Mouse (Mus musculus): ENCODE data around the gene Kif5c. TPM values are rescaled to one million over a fixed set of nuclear protein-coding genes. Genes with fewer than 3 reads are reported as not detected.

The Kif5c gene
- polyA plus RNA-seq, 1 experiment from 2014 or later: 224 TPM

- peaks cover 37% of the 10 kb centered on the region for H3K4me1 ChIP-seq (replicated peaks; ENCODE audit: control insufficient read depth, insufficient read depth, low read length)
- peaks cover 89% of the 10 kb centered on the region for H3K36me3 ChIP-seq (replicated peaks; ENCODE audit: control insufficient read depth, insufficient read depth)
- WGBS: 53% methylated on average over 16 of the region's 16 CpGs
- H3K4me2 ChIP-seq (replicated peaks): no peak overlapping the region
- H3K9ac ChIP-seq: no peak overlapping the region
- ATAC-seq (ENCODE audit: low FRiP score) (peak; percentile 42; the same call in 1 of the 2 replicates), DNase-seq (ENCODE audit: low spot score) (no peak)
- no peak overlapping the region for H3K4me3 ChIP-seq (replicated peaks; ENCODE audit: low read length)
- H3K27me3 ChIP-seq (ENCODE audit: control insufficient read depth, insufficient read depth, low read length): no peaks in the 10 kb centered on the region
- H3K9me3 ChIP-seq (ENCODE audit: control insufficient read depth, low read length): no peaks in the 10 kb centered on the region
- H3K27ac ChIP-seq: peak overlapping the region; percentile 74
Measured at GRCm38 (mm10) chr2:49741895-49742734, 123.0 kb downstream of the Kif5c start.

GRCm38 (mm10) chr2:49742919-49743318 lies 123.8 kb downstream of the Kif5c start:
- H3K36me3 ChIP-seq (replicated peaks; ENCODE audit: control insufficient read depth, insufficient read depth): peaks cover 92% of the 10 kb centered on the region
- H3K9ac ChIP-seq: no peak overlapping the region
- no peaks in the 10 kb centered on the region for H3K27me3 ChIP-seq (ENCODE audit: control insufficient read depth, insufficient read depth, low read length)
- H3K27ac ChIP-seq: peak overlapping the region; percentile 76
- no peak overlapping the region for H3K4me2 ChIP-seq (replicated peaks)
- H3K4me1 ChIP-seq (replicated peaks; ENCODE audit: control insufficient read depth, insufficient read depth, low read length): peaks cover 37% of the 10 kb centered on the region
- ATAC-seq (ENCODE audit: low FRiP score) (no peak), DNase-seq (ENCODE audit: low spot score) (no peak)
- no peak overlapping the region for H3K4me3 ChIP-seq (replicated peaks; ENCODE audit: low read length)
- 70% methylated on average over 4 of the region's 4 CpGs for WGBS
- H3K9me3 ChIP-seq (ENCODE audit: control insufficient read depth, low read length): no peaks in the 10 kb centered on the region

DNA sequence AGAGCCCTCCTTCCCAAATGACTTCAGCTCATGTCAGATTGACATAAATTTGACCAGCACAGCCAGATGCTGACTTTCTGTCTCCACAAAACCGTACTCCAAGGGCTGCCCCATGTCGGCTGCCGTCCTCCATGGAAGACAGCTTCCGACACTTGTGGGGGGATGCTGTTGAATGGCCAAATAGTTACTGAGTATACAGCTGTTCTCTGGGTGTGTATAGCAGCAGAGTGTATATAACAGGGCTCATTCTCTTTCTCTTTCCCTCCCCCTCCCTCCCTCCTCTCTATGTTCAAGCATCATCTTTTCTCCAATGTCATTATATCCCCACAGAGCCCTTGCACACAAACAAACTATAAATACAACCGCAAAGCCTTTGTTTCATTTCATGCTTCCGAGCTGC lies 124.7 kb downstream of the Kif5c start:
- 41% methylated on average over 6 of the region's 6 CpGs for WGBS
- H3K9me3 ChIP-seq (ENCODE audit: control insufficient read depth, low read length): no peaks in the 10 kb centered on the region
- H3K27ac ChIP-seq: peak overlapping the region; percentile 76
- no peaks in the 10 kb centered on the region for H3K27me3 ChIP-seq (ENCODE audit: control insufficient read depth, insufficient read depth, low read length)
- H3K4me2 ChIP-seq (replicated peaks): no peak overlapping the region
- peaks cover 37% of the 10 kb centered on the region for H3K4me1 ChIP-seq (replicated peaks; ENCODE audit: control insufficient read depth, insufficient read depth, low read length)
- H3K36me3 ChIP-seq (replicated peaks; ENCODE audit: control insufficient read depth, insufficient read depth): peaks cover 92% of the 10 kb centered on the region
- 0 out of 2 replicates have a peak overlapping the region, but pooled peaks have one; percentile 24 for H3K9ac ChIP-seq
- ATAC-seq (ENCODE audit: low FRiP score) (no peak), DNase-seq (ENCODE audit: low spot score) (no peak)
- no peak overlapping the region for H3K4me3 ChIP-seq (replicated peaks; ENCODE audit: low read length)

- Histone ChIP-seq H3K4me1 (replicated peaks; ENCODE audit: control insufficient read depth, insufficient read depth, low read length) (peaks cover 37% of the 10 kb centered on the region), H3K27me3 (ENCODE audit: control insufficient read depth, insufficient read depth, low read length) (no peaks in the 10 kb centered on the region), H3K9me3 (ENCODE audit: control insufficient read depth, low read length) (no peaks in the 10 kb centered on the region), H3K36me3 (replicated peaks; ENCODE audit: control insufficient read depth, insufficient read depth) (peaks cover 92% of the 10 kb centered on the region), H3K4me2 (replicated peaks) (no peak overlapping the region), H3K4me3 (replicated peaks; ENCODE audit: low read length) (no peak overlapping the region), H3K27ac (peak overlapping the region; percentile 76), H3K9ac (peak overlapping the region; percentile 24; the same call in 1 of the 2 replicates)
- no peak for DNase-seq (ENCODE audit: low spot score)
- WGBS: 64% methylated on average over 11 of the region's 11 CpGs
- no peak for ATAC-seq (ENCODE audit: low FRiP score)
Measured at GRCm38 (mm10) chr2:49744251-49745093, 125.4 kb downstream of the Kif5c start.

DNA sequence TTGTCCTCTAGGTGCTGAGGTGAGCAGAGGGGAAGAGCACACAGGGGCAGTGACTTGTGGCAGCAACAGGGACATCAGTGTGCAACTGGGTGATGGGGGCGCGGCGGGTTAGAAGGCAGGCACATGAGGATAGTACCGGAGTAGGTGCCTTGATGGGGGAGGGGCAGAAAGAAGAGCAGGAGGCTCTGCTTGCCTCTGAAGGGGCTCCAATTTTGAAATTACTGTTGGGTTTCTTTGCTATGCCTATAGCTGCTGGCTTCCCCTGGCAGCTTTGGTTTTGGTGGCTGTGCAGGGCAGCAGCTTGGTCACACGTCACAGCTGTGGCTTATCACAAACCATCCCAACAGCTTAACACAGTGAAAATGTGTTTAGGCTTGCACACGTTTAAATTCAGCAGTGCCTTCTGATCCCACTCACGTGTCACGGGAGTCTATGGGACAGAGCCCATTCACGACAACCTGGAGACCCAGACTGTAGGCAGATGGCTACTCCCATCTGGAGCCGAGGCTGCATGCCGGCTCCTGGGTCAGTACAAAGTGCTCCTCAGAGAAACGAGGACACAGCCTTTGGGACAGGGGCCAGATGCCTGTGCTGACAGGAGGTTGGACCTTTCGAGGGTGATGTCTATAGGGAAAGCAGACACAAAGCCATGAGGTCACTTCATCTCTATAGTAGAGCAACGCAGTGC lies 126.1 kb downstream of the Kif5c start:
- DNase-seq (ENCODE audit: low spot score) (no peak), ATAC-seq (ENCODE audit: low FRiP score) (0 out of 2 replicates have a peak, but pooled peaks have one; percentile 21)
- Histone ChIP-seq H3K4me3 (replicated peaks; ENCODE audit: low read length) (no peak overlapping the region), H3K9ac (no peak overlapping the region), H3K27me3 (ENCODE audit: control insufficient read depth, insufficient read depth, low read length) (no peaks in the 10 kb centered on the region), H3K36me3 (replicated peaks; ENCODE audit: control insufficient read depth, insufficient read depth) (peaks cover 96% of the 10 kb centered on the region), H3K9me3 (ENCODE audit: control insufficient read depth, low read length) (no peaks in the 10 kb centered on the region), H3K4me1 (replicated peaks; ENCODE audit: control insufficient read depth, insufficient read depth, low read length) (peaks cover 37% of the 10 kb centered on the region), H3K27ac (peak overlapping the region; percentile 11; the same call in 1 of the 2 replicates), H3K4me2 (replicated peaks) (no peak overlapping the region)
- 61% methylated on average over 14 of the region's 14 CpGs for WGBS

GRCm38 (mm10) chr2:49746947-49747346 lies 127.8 kb downstream of the Kif5c start:
- 88% methylated on average over 7 of the region's 7 CpGs for WGBS
- Histone ChIP-seq H3K27ac (no peak overlapping the region), H3K36me3 (replicated peaks; ENCODE audit: control insufficient read depth, insufficient read depth) (peaks cover 95% of the 10 kb centered on the region), H3K4me1 (replicated peaks; ENCODE audit: control insufficient read depth, insufficient read depth, low read length) (peaks cover 25% of the 10 kb centered on the region), H3K27me3 (ENCODE audit: control insufficient read depth, insufficient read depth, low read length) (no peaks in the 10 kb centered on the region), H3K4me3 (replicated peaks; ENCODE audit: low read length) (no peak overlapping the region), H3K9me3 (ENCODE audit: control insufficient read depth, low read length) (no peaks in the 10 kb centered on the region), H3K9ac (no peak overlapping the region), H3K4me2 (replicated peaks) (no peak overlapping the region)
- DNase-seq (ENCODE audit: low spot score) (no peak), ATAC-seq (ENCODE audit: low FRiP score) (no peak)

DNA sequence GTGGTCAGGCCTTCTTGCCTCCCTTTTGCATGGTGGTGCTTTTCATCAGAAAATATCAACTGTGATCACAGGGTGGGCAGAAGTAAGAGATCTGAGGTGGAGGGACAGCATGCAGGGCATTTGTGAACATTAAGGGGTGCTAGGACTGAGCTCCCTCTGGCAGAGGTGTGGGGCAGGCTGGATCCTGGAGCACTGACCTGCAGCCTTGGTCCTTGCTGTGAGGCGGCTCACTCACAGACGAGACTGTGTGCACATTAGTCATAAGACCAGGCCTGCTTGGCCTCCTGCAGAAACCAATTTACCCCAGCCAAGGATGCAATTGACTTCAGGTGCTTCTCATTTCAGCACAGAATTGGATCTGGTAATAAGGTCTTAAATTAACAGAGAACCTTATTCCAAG lies 128.6 kb downstream of the Kif5c start:
- no peaks in the 10 kb centered on the region for H3K27me3 ChIP-seq (ENCODE audit: control insufficient read depth, insufficient read depth, low read length)
- peak overlapping the region; percentile 39; the same call in 1 of the 2 replicates for H3K27ac ChIP-seq
- H3K4me1 ChIP-seq (replicated peaks; ENCODE audit: control insufficient read depth, insufficient read depth, low read length): peaks cover 19% of the 10 kb centered on the region
- no peak overlapping the region for H3K4me3 ChIP-seq (replicated peaks; ENCODE audit: low read length)
- H3K9ac ChIP-seq: no peak overlapping the region
- H3K36me3 ChIP-seq (replicated peaks; ENCODE audit: control insufficient read depth, insufficient read depth): peaks cover 95% of the 10 kb centered on the region
- no peak overlapping the region for H3K4me2 ChIP-seq (replicated peaks)
- no peak for DNase-seq (ENCODE audit: low spot score)
- 62% methylated on average over 2 of the region's 2 CpGs for WGBS
- no peaks in the 10 kb centered on the region for H3K9me3 ChIP-seq (ENCODE audit: control insufficient read depth, low read length)
- ATAC-seq (ENCODE audit: low FRiP score): no peak

- Histone ChIP-seq H3K9me3 (ENCODE audit: control insufficient read depth, low read length) (no peaks in the 10 kb centered on the region), H3K36me3 (replicated peaks; ENCODE audit: control insufficient read depth, insufficient read depth) (peaks cover 96% of the 10 kb centered on the region), H3K4me1 (replicated peaks; ENCODE audit: control insufficient read depth, insufficient read depth, low read length) (peaks cover 8% of the 10 kb centered on the region), H3K4me3 (replicated peaks; ENCODE audit: low read length) (no peak overlapping the region), H3K27ac (no peak overlapping the region), H3K9ac (no peak overlapping the region), H3K4me2 (replicated peaks) (no peak overlapping the region), H3K27me3 (ENCODE audit: control insufficient read depth, insufficient read depth, low read length) (no peaks in the 10 kb centered on the region)
- 80% methylated on average over 14 of the region's 14 CpGs for WGBS
- DNase-seq (ENCODE audit: low spot score): peak; percentile 49
- ATAC-seq (ENCODE audit: low FRiP score): no peak
Measured at GRCm38 (mm10) chr2:49748628-49749342, 129.7 kb downstream of the Kif5c start.
